Mouse (Mus musculus) ES-E14 (cell line): ENCODE measurements around the gene Cacng2.

Experiments
- CHD2 ChIP-seq: IDR thresholded peaks from 2 replicates; pipeline ENCODE4 v1.6.1; 2014; ENCODE audit warnings: mild to moderate bottlenecking, low read depth, low read length, inconsistent platforms
- MAFK ChIP-seq: IDR thresholded peaks from 2 replicates; pipeline ENCODE4 v1.6.1; 2014; ENCODE audit warnings: mild to moderate bottlenecking, low read depth, low read length, inconsistent platforms; ENCODE audit not compliant: insufficient read depth
- ZC3H11A ChIP-seq: IDR thresholded peaks from 2 replicates; pipeline ENCODE4 v1.6.1; 2012; ENCODE audit warnings: low read depth, mild to moderate bottlenecking, inconsistent platforms, low read length, borderline replicate concordance
- ZNF384 ChIP-seq: IDR thresholded peaks from 2 replicates; pipeline ENCODE4 v1.6.1; 2012; ENCODE audit warnings: low read depth, low read length, inconsistent platforms

GRCm38 (mm10) chr15:78075921-78076320, 43.9 kb downstream of the Cacng2 start:
- TF ChIP-seq MAFK = no peak
- TF ChIP-seq ZC3H11A = no peak
- TF ChIP-seq ZNF384 = no peak
- no peak for TF ChIP-seq CHD2
